Mouse (Mus musculus) neural tube, embryonic 10.5 days (tissue): ENCODE measurements at regions not wholly inside any gene's neighbourhood (a gene's known extent, or its start where the extent isn't known, plus 50 kb on each side); places are given as distances from the start of the nearest gene placed in this dataset.
A peak's percentile ranks its signal among the peaks of the same experiment; 100 is the strongest.

Experiments
- DNase-seq: peaks from one replicate; pipeline ENCODE4 v3.0.0-alpha.2; 2017; ENCODE audit warnings: low spot score; ENCODE audit errors: extremely low spot score

DNA sequence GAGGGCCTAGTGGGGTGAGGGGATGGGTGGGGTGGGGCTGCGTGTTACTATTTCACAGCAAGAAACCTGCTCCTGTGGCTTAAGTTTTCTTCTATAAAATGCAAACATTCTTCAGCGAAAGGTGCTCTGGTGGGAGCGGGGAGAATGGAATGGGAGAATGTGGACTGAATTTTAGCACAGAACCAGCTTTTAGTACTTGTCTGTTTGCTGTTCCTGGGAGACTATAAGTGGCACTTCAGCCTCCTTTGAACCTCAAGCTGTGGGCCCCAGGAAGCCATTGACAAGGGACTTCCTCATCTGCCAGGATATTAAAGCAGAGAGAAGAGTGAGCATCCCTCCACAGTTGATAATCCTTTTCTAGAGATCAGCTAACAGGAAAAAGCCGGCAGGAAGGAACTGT lies 580.2 kb downstream of the Zfp706 start:
- no peak for DNase-seq

DNA sequence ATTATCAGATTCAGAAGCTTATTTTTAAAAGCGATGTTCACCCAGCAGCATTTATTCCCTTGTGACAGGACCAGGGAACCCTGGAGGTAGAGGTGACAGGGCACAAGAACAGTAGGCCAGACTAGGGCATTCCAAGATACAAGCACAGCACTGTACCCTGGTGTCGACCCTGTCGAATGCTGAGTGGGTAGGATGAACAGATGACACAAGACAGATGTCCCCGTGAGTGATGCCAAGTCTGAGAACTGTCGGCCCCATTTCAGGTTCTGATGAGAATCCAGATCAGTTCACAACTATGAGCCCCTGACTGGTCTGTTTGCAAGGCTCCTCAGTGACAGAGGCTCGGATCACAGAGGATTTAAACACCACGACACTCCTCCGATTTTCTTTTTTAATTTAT lies 581.7 kb downstream of the Zfp706 start:
- DNase-seq, result no peak

DNA sequence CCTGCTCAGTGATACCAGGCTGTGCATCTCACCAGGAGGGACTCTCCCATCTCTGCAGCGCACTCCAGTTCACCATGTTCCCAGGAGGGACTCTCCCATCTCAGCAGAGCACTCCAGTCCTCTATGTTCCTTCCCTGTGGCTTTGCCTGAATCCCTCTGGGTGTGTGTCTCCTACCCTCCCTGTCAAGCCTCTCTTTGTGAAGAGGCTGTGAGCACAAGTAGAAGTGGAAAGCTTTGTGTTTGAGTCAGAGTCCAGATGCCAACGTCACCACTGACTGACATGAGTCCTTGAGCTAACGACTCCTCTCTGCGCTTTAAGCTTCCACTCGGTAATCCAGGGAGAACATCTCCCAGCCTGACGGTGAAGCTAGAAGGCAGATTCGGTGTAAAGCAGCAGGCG lies 583.5 kb downstream of the Zfp706 start:
- no peak for DNase-seq

DNA sequence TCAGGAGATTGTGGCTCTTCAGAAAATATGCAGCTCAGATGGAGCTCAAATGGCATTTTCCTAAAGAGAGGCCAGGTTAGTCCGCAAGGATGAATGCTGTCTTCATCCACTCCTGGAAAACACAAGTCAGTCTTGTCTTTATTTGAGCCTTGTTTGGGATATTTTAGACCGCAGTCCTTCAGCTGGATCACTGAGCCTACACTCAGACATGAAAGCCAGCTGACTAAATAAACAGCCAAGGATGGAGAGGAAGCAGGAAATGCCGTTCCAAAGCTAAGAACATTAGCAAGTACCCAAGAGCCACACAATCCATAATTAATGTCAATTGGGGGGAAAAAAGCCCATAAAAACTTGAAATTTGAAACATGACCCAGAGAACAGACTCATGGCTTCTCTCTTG lies 584.8 kb downstream of the Zfp706 start:
- DNase-seq, result no peak

DNA sequence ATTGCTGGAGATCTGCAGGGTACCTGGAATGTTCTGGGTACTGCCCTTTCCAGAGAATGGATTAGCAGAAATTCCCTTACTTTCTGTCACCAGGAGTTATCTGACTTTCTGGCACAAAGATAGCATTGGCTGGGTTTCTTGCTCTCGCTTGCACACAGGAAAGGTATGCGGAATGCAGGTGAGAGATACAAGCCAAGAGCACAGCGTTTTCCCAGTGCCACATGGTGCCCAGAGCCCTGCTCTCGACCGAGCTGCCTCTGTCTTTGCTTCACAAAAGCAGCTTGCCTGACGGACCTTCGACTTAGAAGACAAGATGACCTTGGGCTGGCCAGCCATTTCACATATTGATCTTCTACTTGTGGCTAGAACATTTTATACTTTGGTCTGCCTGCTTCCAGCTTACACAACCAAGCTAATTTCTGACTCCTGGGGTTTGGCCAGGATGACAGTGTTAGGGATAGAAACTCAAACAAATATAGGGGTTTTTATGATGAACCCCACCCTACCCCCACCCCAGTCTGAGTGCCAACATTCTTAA lies 587.6 kb downstream of the Zfp706 start:
- DNase-seq, result no peak

DNA sequence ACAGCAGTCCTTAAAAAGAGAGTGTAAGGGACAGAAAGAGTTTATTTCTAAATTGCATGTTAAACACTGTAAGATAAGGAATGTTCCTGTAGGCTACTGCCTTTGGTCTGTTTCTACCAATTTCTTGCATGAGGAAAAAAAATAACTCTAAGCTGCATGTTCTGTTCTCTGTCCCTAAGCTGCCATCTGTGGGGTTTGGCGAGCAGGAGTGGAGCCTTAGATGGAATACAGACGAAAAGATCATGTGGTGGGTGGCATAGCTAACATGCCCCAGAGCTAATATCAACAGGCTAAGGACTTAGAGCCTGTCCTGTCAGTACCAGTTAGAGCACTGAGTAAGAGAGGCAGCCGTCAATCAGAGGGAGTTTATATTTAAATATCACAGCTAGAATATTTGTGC lies 590.1 kb downstream of the Zfp706 start:
- DNase-seq, result no peak

DNA sequence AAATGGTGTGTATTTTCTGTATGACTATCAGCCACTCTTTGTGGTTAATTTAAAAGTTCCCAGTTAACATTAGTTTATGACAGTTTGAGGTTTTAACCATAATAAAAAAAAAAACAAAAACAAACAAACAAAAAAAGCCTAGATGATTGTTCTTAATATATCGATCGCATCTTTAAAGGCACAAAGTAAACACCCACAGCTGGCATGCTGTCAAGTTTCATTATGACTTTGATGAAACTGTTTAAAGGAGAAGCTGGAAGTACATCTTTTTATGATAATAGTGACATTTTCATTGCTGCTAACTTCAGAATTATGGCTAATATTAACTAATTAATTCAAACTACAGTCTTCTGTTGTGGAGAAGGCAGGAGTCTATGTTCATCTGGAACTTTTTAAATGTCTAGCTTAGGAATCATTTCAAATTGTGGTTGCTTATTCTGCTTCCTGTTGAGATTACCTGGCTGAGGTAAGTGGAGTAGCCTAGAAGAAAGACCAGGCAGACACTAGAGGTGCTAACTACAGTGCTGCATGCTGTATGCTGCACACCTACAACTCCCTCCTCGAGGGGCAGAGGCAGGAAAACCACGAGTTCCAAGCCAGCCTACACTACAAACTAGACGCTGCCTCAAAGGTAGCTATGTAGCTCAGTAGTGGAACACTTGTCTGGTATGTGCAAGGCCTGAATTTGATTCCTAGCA lies 591.9 kb downstream of the Zfp706 start:
- DNase-seq, result no peak

DNA sequence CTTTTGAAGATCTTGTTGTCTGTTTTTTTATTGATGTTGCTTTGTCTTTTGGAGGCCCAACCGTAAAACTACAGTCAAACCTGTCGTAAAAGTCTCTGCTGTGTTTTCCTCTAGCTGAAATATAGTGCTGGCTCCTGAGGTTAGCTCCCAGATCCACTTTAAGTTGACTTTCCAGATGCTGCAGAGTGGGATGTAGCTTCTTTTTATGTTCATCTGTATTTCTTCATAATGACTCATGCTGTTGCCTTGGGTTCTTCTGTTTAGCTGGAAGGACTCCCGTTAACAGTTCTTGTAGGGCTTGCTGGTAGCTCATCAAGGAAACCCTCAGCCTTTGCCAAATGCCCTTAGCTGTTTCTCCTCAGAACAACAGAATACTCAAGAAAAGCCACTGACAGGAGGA lies 595.6 kb downstream of the Zfp706 start:
- no peak for DNase-seq

DNA sequence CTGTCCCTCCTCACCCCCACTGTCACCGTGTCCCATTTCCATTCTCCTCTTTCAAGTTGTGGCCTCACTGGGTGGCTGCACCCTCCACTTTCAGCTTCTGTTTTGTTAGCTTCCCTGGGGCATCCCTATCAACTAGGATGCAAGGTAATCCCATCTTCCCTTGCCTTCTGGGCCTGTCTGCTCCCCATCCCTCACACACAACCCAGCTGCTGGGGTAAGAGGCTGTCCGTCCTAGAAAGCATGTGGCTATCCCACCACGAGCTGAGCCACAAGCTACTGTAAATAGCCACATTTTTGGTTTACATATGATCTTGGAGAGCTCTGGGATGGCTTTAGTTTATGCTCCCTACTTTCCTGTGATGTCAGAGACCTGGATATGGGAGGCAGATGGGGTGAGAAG lies 602.1 kb downstream of the Zfp706 start:
- no peak for DNase-seq

DNA sequence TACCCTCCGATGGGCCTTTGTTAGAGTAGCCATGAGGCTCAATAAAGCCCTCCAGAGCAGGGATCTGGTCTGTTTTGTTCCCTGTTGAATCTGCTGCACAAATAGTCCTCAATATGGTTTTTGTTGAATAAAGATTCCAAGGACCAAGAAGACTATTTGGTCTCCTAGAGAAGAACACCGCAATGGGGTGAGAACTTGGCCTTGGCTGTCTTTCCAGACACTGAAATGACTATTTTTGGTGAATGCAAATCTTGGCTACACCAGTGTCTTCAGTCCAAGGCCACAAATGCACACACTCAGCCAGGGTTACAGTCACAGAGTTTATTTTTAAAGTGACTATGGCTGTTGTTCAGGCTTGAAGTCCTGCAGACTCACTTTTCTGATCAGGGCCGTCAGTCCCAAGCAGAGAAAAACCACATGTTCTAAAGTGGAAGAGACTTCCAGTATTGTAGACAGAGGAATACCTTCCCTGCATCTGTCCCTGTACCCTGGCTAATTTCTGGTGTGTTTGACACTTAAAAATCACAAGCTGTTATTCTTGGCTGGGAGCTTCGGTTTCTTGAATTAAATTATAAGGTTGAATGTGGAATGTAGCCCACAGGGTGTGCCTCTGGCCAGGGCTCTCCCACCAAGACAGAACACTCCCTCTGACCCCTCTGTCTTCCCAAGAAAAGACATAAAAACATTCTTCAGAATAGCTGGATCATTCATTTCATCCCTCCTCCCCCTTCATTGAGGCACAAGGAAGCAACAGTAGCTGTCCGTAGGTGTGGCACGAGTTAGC lies 604.0 kb downstream of the Zfp706 start:
- DNase-seq, result no peak

DNA sequence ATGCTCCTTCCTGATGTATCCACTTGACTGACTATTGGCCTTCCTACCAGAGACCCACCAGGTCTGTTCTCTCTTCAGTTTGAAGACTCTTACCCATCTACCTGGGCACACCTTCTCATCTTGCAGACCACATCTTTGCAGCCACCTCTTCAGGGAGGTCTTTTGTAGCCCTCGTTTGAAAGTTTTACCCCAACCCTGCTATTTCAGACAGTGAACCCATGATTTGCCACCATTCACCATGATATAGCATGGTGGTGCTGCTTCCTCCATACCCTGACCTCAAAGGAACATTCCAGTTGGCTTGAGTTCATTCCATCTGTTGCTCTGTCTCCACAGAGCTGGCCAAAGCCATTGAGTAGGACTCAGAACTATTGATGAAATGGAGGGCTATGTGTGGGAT lies 605.5 kb downstream of the Zfp706 start:
- no peak for DNase-seq

DNA sequence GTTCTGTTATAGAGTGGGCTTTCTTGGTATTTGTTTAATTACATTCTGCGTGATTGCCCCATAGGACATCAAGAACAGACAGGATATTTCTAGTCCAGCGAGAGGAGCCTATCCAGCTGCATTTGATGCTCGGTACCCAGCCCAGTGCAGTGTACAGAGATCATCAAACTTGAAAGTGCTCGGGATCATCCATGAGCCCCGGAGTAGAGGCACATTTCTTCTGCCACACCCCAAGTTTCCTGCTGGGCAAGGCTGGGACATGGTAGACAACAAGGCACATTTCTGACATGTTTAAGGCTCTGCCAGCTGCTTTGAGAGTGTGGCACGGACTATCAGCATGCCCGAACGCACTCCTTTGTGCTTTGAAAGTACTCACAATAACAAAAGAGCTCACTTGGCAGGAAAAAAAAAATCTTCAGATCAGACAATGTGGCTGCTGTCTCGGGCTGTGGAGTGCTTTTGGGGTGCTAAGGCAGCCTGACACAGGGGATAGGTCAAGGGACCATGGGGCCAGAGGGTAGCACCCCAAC lies 607.2 kb downstream of the Zfp706 start:
- no peak for DNase-seq

DNA sequence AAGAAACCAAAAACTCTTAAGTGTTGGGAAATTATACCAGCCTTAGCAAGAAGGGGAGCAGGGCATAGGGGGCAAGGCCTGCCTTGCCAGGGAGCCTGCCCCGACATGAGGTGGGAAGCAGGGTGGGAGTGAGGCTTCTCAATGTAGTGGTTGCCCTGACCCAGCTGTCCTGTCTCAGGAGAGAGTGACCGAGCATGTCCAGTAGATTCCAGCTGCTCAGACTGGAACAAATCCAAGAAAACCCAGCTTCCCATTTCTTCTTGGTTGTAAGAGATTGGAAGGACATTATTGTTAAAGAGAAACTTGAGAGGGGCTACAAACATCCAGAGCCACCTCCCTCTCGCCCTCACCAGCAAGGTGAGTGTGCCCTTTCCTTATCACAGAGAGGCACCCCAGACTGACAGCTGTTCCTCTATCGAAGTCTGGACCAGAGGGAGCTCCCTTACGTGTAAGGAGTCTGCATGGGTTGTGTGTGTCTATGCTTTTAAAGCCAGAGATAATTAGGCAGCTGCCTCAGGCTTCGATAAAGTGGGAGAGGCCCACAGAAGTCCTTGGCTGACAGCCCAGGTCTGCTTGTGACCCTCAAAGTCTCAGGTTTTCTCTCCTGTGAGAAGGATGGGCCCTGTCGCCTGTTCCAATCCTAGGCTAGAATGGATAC lies 608.1 kb downstream of the Zfp706 start:
- DNase-seq, result no peak

DNA sequence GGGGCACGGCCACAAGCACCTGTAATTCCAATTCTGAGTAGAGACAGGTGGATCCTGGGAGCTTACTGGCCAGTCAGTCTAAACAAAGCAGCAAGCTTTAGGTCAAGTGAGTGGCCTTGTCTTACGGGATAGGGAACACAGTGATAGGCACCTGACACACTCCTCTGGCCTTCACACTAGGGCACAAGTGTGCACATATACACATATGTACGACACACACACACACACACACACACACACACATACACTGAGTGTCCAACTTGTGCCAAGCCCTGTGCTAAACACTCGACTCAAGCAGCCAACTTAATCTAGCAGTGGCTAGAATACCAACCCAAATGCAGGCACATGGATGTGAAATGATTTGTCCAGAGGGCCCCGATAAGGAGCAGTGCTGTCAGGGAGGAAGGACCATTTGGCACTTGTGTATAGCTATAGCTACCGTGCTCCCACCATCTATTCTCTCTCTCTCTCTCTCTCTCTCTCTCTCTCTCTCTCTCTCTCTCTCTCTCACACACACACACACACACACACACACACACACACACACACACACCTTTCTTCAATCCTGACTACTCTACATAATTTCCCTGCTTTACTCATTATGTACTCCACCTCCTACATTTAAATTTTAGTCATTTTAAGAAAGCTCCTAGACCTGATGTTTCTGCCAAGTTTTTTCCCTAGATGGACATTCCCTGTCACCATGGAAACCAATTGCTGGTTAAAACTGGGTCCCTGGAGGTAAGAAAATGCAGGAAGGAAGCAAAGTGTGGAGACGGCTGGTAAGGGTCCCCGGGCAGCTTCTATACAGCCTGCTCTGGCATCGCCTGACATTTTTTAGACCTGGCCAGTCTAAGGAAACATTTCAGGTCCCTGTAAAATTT lies 609.2 kb downstream of the Zfp706 start:
- DNase-seq, result no peak

DNA sequence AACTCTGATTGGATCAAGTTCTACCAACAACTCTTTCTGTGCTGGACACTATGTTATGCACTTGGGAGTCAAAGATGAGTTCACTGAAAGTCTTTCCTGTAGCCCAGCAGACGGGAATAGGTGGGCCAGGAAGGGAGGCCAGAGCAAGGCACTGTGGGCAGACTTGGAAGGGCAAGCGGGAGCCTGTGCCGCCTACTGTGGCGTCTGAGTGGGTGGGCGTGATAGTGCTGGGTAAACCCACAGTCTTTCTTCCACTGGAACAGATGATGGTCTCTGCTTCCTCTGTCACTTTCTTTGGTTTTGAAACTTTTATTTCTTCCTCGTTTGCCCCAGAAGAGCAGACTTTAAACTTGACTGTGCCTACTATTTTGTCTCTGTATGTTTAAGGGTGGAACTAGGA lies 610.8 kb downstream of the Zfp706 start:
- no peak for DNase-seq

DNA sequence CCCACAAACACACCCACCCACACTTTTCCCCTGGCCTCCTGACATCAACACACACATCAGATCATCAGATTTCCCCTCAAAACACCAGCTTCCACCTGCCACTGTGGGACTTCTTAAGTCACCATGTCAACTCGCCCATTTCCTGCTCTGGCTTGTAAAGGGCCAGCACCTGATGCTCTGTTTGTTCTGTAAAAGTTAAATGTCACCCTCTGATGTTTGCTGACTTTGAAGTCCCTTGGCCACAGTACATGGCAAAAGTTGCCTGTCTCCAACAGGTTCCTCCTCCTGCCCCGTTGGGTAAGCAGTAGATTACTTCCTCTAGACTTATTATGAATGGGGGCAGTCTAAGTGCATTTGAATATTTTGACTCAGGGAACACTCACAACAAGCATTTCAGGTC lies 611.3 kb downstream of the Zfp706 start:
- no peak for DNase-seq

DNA sequence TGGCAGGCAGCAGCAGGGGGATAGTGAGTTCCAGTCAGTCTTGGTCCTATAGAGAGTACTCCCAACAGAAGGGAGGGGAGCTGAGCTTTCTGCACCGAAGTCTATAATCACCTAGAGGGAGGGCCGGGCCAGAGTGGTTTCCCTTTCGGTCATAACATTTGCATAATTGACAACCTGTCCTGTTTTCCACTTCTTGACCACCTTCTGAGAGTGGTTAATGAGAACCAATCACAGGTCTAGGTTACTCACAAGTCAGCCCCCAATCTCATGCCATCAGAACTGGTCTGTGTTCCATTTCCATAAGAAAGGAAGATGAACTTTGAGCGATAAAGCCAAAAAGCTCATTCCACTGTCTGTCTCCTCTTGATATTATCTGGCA lies 611.9 kb downstream of the Zfp706 start:
- no peak for DNase-seq

DNA sequence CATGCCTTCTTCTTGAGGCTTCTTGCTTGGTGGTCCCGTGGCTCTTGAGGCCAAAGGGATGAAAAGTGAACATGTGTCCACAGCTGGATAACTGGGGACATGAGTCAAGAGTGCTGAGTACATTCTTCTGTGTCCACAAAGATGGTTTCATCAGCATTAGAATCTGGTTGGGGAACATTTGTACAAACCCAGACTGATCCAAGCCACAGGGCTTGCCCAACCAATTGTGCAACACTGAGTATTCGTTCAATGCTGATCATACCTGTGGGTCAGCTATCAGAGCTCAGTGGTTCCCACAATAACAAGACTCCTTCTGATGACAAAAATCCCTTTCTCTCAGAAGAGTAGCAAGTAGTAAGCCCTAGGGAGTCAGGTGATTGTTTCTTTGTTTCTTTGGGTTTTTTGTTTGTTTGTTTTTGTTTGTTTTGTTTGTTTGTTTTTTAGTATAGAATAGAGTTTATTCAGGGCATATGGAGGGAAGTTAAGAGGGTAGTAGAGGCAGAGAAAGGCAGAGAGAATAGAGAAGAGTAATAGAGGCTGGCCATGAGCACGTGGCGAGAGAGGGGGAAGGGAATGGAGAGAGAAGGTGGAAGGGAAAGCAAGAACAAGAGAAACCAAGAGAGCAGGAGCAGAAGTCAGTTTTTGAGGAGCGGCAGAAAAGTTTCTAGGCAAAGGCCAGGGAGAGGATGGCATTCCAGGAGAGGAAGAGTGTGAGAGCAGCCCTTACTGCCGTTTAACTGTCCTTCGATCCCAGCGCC lies 612.5 kb downstream of the Zfp706 start:
- no peak for DNase-seq

DNA sequence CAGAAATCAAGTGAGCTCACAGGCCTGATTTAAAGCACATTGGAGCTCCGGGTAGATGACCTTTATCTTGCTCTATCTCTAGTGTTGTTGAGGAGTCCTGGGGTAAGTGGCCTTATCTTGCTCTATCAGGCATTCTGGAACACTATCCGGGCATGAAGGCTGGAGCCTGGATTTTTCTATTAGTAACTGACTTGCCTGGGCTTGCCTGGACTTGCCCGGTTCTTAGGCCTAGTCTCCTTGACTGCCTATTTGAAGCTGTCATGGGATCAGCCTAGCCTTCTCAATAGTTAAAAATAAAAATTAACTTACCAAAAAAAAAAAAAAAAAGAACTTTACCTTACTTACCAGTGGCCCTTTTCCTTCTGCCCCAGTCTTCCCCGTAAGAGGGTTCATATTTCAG lies 617.8 kb downstream of the Zfp706 start:
- DNase-seq, result no peak

DNA sequence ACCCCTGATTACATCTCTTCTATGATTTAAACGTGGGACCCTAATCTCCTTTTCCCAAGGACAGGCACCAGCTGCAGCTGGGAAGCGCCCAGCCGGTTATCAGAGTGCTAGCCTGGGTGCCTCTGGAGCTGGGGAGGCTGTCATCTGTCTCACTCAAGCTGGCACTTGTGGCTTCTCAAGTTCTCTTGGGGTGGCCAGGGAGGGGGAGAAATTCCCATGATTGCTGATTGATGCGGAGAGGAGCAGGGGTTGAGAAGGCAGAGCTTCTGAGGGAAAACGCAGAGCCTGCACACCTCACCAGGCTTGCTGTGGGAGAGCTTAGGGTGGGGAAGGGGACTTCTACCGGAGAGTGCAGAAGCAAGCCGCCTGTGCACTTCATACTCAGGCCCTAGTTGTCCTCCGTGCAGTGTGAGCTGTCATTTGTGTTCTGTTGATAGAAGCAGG lies 626.3 kb downstream of the Zfp706 start:
- peak; percentile 40 for DNase-seq
